Mouse (Mus musculus) bone marrow, adult 2 months (tissue): Measurements from ENCODE around the gene Krt33a.

ENCODE experiments used
- CTCF ChIP-seq: fragments of 200-500 bp; IDR thresholded peaks from 2 replicates; pipeline ENCODE4 v1.5.1; 2011; ENCODE audit warnings: low read length, control low read depth; ENCODE audit not compliant: control insufficient read depth, insufficient read depth
- POLR2A ChIP-seq: fragments of 200-500 bp; IDR thresholded peaks from 2 replicates; pipeline ENCODE4 v1.6.1; 2011; ENCODE audit warnings: low read depth, mild to moderate bottlenecking, control low read depth, low read length, borderline replicate concordance; ENCODE audit not compliant: control insufficient read depth

DNA sequence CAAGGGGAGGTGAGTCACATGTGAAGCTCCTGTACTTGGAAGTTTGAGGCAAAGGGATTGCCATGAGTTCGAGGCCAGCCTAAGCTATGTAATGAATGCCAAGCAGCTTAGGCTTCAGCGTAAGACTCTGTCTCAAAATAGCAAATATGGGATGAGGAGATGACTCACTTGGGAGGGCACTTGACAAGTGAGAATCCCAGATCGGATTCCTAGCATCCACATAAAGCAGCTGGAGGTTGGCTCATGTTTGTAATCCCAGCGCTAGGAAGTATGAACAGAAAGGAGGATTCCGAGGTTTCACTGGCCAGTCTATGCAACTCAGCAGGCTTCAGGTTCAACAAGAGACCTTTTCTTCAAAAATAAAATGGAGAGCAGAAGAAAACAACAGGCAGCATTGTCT is 5.4 kb upstream of the Krt33a start:
- TF ChIP-seq CTCF = no peak
- no peak for TF ChIP-seq POLR2A
